Mouse (Mus musculus) embryo, embryonic 10 days (tissue): ENCODE data around the gene Rfng.
"Not testable (repeated sequence)": the region's sequence is repeated elsewhere in the genome, so short reads cannot be mapped to it uniquely, and the experiment has no call there.

Source experiments
- DNase-seq: peaks from one replicate; pipeline ENCODE4 v3.0.0-alpha.2; 2015; ENCODE audit warnings: low spot score

Gene Rfng

GRCm38 (mm10) chr11:120784064-120784791 lies at the start of gene Rfng, which contains the start of gene Gps1:
Rfng (minus strand) TSS chr11:120784207.
Gps1 (plus strand) TSS chr11:120784272.
- DNase-seq: peak; percentile 86

GRCm38 (mm10) chr11:120832962-120833361 lies 49.0 kb upstream of the Rfng start:
- not testable (repeated sequence) for DNase-seq

GRCm38 (mm10) chr11:120831659-120832440 lies 47.8 kb upstream of the Rfng start:
- DNase-seq: no peak

- no peak for DNase-seq
Measured at GRCm38 (mm10) chr11:120830686-120831085, 46.7 kb upstream of the Rfng start.

- DNase-seq: no peak
Measured at GRCm38 (mm10) chr11:120829757-120830532, 45.9 kb upstream of the Rfng start.

DNA sequence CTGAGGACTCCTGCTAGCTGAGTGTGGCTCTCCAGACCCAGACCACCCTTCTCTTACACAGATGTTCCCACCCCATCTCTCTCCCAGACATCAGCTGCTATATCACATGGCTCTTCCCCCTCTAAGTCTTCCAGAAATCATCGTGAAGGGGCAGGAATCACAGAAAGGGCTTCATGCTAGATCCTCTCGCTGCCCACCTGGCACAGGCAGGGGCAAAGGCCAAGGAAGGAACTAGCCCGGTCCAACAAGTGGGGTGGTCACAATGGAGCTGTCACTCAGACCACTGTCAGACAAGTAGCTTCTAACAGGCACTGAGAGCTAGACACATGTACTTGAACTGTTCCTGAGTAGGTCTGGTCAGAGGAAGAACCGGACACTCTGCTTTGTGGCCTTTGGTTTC lies 44.4 kb upstream of the Rfng start:
- no peak for DNase-seq

DNA sequence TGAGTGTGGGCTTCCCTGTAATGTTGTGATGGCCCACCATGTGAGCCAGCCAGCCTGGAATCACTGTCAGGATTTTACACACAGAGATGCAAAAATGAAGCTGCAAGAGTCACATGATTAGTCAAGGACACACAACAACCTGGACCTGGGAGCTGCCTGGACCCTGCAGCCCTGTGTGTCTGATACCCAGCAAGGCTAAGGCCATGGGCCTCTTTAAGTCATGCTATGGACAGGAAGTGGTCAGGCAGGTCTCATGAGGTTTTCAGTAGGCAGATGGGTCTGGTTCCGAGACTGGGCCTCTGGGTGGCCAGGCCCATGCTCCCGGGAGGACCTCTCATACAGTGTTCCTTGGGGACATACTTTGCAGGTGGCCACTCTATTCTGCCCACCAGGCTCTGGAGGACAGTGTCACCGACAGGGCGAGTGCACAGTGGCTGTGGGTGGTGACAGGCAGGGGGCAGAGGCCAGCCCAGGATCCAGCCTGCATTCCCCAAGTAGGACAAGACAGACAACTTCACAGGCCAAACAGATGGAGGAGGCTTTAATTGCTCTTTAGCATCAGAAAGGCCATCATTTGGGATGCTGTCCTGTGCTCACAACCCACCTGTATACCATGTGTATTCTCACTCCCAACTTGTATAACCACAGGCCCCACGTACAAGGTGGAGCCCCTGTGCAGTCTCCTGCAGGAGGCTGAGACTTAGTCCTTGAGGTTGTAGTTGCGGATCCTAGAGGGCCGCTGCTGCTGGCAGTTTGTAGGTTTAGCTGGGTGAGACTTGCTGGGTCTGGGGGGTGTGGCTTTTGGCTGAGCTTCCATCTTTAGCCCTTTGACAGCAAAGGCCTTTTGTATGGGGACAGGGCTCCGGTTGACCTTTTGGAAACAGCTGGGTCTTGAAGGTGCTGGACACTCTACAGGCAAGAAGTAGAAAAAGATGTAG lies 42.3 kb upstream of the Rfng start:
- DNase-seq: no peak

DNA sequence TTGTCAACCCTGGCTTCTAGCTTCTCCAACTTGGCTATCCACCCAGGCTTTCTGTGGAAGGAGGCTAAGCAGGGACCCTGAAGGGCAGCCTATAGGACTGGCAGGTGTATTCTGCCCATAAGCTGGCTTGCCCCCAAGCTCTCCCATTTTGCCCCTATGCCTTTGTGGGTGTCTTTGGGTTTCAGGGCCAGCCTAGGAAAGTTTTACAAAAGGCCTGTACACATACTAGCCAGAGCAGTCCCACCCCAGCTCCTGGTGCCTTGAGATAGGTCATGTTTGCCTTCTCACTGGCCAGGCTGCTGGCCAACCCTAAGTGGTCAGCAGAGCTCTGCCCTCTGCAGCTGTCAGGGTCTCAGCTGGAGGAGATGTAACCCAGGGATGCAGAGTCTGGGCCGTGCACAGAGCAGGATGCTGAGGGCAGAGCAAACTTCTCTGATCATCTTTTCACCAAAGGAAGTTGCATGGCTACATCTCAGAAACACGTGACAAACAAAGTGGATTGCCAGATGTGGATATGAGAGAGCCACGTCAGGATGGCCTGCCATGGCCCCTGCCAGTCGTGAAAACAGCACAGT lies 41.4 kb upstream of the Rfng start:
- DNase-seq: peak; percentile 39

DNA sequence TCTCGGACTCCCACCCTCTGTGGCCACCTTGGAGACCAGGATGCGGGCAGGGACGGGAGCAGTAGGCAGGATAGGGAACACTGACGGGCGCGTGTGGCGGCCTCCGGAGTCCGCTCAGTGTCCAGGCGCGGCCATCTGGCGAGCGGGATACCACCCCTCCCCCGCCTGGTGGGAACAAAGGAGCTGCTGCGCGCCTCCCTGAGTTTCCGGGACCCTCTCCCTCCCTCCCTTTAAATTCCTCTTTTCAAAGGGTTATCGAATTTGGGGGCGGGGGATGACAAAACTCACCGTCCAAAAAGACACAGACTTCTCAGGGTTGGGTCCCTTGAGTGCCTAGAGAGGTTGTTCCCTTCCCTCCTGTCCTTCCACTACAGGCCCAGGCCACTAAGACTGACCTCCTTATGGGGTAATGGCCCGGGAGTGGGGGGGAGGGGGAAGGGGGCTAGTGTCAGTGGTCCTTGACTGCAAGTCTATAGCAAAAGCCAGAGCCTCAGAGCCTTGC lies 40.8 kb upstream of the Rfng start:
- no peak for DNase-seq

DNA sequence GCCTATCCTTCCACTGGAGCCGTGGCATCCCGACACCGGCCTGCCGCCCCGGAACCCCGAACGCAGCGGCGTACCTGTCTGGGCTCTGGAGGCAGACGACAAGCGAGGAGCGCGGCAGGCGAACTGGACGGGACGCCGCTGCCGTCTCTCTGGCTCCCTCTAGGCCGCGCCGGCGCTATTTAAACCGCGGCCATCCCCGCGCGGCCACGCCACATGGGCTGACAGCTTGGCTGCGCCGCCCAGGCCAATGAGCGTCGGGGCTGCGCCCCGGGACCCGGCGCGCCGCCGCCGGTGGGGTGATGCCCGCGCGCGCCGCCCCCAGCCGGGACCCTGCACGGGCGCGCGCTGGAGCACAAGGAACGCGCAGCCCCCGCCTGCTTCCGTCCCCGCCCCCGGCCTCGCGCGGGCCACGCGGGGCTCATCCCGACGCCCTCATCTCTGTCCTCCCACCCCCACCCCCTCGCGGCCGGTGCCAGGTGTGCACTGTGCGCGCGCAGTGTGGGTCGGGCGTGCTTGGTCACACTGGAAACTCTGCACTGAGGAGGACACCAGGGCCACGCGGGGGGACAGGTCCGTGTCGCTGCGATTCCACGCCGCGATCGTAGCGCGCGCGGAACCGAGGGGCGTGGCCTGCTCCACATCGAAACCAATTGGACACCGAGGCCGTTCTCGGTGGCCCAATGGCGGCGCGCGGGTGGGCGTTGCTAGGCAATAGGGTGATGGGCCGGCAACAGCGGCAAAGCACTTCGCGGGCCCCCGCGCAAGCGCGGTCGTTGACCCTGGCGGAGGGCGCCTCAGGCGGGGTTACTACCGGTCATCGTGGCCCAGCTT lies 40.2 kb upstream of the Rfng start, which contains the start of gene Fasn:
Fasn (minus strand) TSS at position 592 of the 831 bp plus-strand sequence.
- DNase-seq: peak; percentile 98

GRCm38 (mm10) chr11:120823551-120823947 lies 39.5 kb upstream of the Rfng start:
- DNase-seq: no peak

DNA sequence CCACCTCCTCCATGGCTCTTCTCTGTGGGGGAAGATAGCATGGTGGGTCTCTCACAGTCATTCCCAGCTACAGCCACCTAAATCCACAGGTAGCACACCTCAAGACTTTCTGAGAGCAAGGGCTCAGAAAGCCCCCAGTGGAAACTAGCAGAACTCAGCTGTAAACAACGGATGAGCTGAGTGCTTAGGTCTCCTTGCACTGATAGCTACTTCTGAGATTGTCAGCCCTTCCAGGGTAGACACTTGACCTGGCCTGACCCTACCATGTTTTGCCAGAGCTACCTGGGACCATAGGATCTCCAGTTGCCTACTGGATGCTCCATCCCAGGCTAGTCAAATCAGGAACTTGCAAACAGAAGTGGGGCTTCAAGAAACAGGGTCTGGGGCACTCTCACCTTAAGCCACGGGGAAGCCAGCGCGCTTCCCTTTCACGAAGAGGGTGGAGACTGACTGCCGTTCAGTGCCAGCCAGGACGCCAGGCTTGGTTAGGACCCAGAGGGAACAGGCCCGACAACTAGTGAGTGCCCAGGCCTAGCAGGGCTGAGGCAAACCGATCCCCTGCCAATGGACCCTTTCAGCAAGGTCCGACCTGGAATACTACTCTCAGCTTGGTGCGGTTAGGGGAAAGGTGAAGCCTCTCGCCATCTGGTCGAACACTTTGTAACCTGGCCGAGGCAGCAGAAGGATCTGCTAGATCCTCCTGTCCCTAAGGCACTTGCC lies 39.0 kb upstream of the Rfng start:
- DNase-seq: peak; percentile 25

DNA sequence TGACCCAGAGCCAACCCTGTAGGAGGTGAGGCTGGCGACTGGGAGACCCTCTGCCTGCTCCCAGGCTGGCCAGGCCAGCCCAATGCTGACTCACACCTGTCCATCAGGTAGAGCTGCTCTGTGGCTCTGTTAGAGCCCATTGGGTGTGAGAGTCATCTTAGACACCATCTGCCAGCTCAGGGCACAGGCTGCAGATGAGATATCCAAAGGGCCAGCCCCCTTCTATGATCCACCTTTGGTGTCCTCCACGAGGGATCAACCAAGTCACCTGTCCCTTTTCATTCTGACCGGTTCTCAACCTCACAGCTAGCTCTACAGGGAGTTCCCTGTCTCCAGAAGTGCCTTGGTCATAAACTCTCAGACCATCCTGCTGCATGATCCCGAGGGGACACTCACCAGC lies 38.3 kb upstream of the Rfng start:
- no peak for DNase-seq

DNA sequence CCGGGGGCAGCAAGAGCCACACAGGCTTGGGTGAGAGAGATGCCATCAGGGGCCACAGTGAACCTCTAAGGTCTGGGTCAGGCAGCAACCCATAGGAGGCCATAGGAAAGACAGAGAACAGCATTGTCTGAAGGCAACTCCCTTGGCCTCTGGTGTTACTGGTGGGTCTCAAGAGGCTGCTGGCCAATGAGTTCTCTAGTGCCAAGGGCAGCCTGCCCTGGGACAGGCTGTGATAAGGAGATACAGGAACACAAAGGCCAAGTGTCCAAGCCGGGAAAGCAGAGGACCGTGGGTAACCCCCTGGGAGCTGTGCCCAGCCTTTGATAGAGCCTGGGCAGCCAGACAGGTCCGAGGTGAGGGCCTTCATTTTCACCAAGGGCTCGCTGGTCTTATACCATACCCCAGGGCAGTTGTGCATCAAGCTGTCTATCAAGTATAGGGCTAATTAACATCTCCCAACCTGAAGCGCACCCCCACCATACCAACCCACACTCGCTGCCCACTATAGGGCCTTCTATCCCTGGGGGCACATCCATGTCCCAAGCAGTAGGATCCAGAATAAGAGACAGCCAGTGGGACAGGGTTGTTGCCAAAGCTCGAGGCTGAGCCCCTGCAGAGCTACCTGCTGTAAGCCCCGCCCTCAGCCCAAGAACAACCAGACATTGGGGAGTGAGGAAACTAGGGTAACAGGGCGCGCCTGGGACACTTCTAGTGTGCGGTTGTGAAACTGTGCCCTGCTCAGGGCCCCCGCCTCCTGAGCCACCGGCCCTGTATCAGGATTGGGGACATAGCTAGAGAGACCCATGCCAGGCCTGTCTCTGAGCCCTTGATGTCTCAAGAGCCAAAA lies 37.3 kb upstream of the Rfng start:
- DNase-seq: no peak

DNA sequence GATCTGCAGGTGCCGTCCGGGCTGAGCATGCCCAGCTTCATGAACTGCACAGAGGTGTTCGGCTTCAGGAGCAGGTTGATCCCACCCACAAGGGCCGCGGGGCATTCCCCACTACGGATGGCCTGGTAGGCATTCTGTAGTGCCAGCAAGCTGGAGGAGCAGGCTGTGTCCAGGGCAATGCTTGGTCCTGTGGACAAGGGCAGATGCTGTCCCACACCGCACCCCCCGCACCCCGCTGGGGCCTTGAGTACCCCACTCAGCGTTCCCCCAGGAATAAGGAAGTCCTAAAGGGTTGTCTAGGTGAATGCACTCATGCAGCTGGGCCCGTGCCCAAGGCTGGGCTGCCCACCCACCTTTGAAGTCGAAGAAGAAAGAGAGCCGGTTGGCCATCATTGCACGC lies 36.5 kb upstream of the Rfng start:
- DNase-seq: no peak

DNA sequence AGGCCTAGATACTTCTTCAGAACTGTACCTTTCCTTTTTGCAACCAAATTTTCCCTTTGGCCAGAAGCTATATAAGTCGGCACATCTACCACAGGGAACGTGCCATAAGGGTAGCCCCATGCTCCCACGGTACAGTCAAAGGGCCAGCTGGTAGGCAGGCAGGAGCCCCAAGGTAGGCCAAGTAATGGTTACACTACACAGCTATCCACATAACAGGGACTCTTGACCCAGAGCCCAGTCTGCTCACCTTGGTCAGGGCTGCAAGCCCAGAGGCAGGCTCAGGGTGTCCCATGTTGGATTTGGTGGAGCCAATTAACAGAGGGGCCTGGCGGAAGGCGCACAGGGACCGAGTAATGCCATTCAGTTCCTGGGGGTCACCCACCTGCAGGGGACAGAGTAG lies 35.5 kb upstream of the Rfng start:
- no peak for DNase-seq

DNA sequence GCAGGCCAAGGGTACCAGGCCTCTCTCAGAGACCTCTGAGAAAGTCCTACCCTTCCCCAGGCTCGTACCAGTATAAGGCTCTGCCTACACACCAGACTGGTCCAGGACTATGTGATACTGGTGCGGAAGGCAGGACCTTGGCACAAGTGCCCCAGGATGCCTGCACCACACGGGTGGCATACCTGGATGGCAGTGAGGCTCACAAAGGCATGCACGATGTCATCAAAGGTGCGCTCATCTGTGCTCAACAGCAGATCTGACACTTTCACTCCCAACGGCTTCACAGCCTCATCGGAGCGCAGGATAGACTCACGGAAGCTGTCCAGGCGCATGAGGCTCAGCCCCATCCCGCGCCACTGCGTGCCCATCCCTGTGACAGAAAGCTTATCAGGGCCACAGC lies 34.2 kb upstream of the Rfng start:
- DNase-seq: no peak

- no peak for DNase-seq
Measured at GRCm38 (mm10) chr11:120817358-120817757, 33.4 kb upstream of the Rfng start.
